Mouse (Mus musculus) heart, postnatal 4 days (tissue): ENCODE results near the gene Ccdc184. TPM values are rescaled to one million over a fixed set of nuclear protein-coding genes. Genes with fewer than 3 reads are reported as not detected.

ENCODE experiments used
- DNase-seq: peaks from one replicate; pipeline ENCODE4 v3.0.0; 2021
- total RNA-seq, 2 experiments: library from RNA; stranded (reverse); gene quantifications; 2 replicates each; pipeline ENCODE4 v1.2.3; 2021

Ccdc184 gene
- total RNA-seq: under 1 TPM; 0.74 to 0.92 TPM

GRCm38 (mm10) chr15:98166963-98167644 is at the start of gene Ccdc184:
Gene Ccdc184, plus strand, starts transcription at chr15:98167158.
- DNase-seq: no peak

DNA sequence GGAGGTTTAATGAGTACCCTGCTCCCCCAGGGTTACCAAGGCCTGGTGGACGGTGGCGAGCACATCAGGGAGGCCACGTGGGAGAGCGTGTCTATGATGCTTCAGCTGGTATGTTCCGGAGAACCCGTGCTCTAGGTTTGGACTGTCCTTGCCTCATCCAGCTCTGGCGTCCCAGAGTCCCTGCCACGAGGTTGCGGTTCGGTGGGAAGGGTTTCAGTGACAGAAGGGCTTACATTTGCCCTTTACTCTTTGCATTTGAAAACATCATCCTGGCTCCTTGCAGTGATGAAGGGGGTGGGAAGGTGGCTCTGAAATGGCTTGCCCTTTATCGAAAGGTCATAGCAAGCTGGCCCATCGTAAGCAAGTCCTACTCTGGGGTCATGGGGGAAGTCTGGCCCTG is 47.6 kb upstream of the Ccdc184 start:
- DNase-seq: no peak

DNA sequence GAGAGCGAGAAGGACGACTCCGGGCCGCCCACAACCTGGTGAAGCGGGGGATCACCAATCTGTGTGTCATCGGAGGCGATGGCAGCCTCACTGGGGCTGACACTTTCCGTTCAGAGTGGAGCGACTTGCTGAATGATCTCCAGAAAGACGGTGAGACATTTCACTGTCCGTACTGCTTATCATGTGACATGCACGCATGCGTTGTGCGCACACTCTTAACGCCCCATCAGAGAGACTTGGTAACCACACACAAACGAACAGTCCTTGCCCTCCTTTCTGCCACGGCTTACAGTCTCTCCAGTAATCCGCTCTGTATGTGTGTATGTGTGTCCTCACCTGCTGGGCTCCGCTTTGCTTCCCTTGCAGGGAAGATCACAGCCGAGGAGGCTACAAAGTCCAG is 46.1 kb upstream of the Ccdc184 start:
- DNase-seq: no peak

DNA sequence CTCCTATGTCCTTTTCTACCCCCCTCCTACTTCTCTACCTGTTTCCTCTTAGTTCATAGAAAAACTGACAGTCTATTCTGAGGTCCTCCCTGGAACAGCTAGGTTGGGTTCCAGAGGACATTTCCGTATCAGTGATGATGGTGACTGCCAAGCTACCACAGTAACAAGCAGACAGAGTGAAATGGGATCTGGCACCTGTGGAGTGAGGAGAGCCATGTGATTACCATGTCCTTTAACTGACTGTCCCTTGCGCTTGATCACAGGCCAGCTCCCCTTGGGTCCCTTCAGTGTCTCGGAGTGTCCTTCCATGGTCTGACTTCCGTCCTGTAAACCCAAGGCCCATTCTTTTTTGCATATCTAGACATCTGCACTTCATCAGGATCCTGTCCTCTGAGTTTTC is 36.0 kb upstream of the Ccdc184 start:
- DNase-seq: peak; percentile 55

GRCm38 (mm10) chr15:98131451-98131850 is 35.5 kb upstream of the Ccdc184 start:
- DNase-seq: no peak

DNA sequence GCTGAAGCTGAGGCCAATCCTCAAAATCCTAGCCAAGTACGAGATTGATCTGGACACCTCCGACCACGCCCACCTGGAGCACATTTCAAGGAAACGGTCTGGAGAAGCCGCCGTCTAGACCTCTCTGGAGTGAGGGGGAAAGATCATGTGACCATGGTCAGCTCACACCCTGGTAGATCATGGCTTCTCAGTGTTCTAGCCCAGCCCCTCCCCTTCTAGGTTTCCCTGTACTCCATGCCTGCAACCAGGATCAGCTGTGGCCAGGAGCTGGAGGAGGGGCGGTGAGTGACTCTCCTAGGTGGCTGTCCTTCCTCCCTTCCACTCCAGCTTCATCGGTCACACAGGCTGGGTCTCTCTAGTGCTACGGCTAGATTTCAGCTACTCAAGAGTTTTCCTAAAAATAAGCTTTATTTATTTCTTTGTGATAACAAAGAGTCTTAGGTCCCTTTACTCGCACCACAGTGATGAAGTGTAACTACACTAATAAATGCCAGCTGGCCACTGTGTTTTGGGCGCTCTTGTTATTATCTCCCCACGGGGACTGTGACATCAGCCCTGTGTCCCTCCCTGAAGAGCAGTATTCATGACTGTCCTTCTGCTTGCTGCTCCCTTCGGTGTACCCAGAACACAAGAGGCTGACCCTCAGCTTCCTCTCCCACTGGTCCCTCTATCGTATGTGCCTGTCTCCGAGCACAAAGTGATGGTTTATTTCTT is 34.9 kb upstream of the Ccdc184 start:
- no peak for DNase-seq

DNA sequence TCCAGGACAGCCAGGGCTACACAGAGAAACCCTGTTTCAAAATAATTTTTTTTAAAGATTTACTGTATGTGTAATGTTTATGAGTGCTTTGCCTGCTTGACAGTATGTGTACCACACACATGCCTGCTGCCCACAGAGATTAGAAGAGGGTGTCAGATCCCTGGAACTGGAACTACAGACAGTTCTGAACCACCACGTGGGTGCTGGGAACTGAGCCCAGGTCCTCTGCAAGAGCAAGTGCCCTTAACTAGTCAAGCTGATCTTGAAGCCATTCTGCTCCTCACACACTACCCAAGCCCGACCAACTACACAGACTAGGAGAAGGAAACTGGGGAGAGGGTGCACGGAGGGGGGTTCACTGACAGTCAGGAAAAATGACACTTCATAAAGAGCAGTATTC is 33.5 kb upstream of the Ccdc184 start:
- no peak for DNase-seq

- DNase-seq: no peak
Measured at GRCm38 (mm10) chr15:98134034-98134433, 32.9 kb upstream of the Ccdc184 start.

DNA sequence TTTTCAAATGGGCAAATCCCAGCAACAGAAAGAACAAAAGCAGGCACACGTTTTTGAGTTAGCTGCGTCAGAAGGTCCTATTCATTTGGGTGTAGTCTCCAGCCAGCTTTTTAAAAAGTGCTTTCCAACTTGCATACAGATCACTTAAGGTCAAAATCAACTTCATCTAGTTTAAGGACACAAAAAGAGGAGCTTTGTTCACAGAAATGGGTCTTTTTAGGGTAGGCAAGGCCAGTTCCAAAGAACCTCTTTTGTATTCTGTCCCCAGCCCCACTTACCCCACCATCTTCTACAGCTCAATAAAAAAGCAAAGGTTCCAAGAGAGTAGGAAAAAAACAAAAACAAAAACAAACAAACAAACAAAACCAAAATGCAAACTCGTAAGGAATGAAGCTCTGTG is 32.3 kb upstream of the Ccdc184 start:
- DNase-seq: no peak

DNA sequence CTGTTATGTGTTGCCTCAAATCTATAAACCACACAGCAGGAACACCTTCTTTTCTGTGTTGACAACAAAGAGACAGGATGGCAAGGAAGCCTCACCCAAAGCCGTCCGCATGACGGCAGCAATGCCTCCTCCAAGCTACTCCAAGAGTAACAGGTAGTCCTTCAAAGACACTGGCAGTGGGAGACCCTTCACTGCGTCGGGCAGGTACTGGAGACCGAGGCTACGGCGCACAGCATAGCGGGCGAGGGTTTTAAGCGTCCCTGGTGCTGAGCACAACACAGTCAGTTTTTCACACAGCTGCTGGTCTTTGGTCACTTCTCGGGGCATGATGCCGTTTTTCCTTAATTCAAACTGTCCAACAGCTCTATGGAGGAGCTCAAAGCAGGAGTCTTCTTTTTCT is 31.3 kb upstream of the Ccdc184 start:
- DNase-seq: no peak

DNA sequence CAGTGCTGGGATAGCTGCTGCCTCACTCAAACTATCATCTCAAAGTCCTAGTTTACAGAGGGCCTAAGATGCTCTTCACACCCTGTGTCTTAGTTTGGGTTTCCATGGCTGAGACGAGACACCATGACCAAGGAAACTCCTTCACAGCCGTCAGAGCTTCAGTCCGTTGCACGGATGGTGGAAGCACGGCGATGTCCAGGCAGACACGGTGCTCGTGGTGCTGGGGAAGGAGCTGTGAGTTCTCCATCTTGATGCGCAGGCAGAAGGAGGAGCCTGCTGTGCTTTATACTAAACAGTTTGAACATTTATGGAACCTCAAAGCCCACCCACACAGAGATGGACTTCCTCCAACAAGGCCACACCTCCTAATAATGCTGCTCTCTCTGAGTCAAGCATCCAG is 30.1 kb upstream of the Ccdc184 start:
- DNase-seq: no peak

DNA sequence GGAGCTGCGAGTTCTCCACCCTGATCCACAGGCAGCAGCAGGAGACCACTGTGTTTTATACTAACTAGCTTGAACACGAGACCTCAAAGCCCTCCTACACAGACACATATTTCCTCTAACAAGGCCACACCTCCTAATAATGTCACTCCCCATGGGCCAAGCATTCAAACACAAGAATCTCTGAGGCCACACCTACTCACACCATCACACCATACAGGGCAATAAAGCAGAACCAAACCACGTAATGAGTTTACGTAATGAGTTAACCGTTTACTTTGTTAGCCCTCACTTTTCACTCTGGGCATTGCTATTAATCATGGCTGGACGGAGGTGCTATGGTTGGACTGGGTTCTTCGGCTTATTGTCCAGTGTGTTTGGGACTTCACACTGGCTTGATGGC is 27.2 kb upstream of the Ccdc184 start:
- DNase-seq: no peak

DNA sequence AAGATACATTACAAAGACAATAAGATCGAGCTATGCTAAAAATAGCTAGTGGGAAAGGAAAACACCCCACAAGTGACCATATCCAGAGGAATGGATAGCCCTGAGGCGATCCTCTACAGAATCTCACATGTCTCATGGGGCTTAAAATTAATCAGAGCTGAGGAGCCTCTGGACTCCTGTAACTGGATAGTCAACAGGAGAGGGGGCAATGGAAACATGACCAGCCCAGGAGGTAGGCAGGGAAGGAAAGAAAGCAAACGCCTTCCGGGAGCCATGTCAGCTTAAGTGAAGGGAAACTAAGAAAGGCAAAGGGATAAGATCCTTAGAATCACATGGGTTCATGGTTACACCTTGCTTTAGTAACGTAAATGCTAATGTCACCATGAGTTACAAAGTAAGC is 26.1 kb upstream of the Ccdc184 start:
- no peak for DNase-seq

- DNase-seq: no peak
Measured at GRCm38 (mm10) chr15:98142515-98142914, 24.4 kb upstream of the Ccdc184 start.

DNA sequence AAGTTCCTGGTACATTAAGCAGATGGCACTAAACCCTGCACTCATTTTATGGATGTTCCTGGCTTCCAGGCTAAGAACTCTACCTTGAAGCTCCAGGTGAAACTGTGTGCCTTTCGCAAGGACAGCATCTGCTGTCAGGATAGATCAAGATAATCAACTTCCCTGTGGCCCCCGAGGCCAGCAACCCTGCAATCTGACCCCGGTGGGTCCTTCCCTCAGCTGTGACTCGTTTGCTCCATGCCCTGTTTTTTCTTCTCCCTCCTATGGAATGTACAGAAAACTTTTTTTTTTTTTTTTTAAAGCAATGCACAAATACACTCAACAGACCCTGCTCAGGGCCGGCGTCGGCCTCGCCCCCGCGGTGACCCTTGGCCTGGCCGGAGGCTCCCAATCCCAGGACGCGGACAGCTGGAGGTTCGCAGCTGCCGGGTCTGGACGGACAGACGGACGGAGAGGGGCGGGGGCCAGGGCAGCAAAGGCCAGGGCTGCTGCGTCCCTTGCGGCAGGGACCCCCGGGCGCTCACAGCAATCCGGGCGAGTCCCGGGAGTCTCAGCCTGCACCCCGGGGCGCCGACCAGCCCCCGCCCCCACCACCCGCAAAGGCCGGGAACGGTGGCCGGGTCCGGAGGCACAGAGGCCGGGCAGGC is 22.0 kb upstream of the Ccdc184 start:
- DNase-seq: peak; percentile 50

DNA sequence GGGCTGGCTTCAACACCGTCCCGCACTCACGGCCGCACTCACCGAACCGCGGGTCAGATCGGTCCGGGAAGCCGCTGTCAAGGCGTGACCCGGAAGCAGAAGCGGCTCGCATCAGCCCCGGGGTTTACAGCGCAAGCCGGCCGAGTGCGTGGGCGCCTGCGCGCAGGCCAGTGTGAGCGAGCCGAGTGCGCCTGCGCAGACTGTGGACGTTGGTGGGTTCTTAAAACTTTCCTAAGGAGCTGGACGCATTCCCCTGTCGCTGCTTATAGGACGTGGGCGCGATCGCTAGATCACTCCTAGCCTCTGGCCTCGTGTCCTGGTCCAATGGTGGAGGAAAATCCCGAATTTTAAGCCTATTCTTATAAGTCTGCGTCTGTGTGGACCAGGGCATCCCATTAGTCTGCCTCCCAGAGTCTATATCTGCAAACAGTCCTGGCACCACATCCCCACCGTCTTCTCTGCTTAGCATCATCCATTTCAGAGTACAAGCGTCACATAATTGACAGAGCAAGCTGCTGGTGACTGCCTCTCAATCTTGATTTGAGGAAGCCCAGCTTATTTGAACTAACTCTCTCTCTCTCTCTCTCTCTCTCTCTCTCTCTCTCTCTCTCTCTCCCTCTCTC is 21.3 kb upstream of the Ccdc184 start:
- peak; percentile 96 for DNase-seq

- DNase-seq: no peak
Measured at GRCm38 (mm10) chr15:98148356-98148755, 18.6 kb upstream of the Ccdc184 start.

- peak; percentile 72 for DNase-seq
Measured at GRCm38 (mm10) chr15:98149166-98149602, 17.8 kb upstream of the Ccdc184 start.

GRCm38 (mm10) chr15:98152916-98153315 is 14.0 kb upstream of the Ccdc184 start:
- DNase-seq: no peak

- DNase-seq: peak; percentile 31
Measured at GRCm38 (mm10) chr15:98153625-98154024, 13.3 kb upstream of the Ccdc184 start.

GRCm38 (mm10) chr15:98154146-98154545 is 12.8 kb upstream of the Ccdc184 start:
- DNase-seq: no peak

- no peak for DNase-seq
Measured at GRCm38 (mm10) chr15:98154631-98155030, 12.3 kb upstream of the Ccdc184 start.

- DNase-seq: no peak
Measured at GRCm38 (mm10) chr15:98155272-98155671, 11.7 kb upstream of the Ccdc184 start.
